9 mouse cellular contexts compared by ENCODE assay signal in genomic region chr1:131937659-131938305, GRCm38 (mm10). TPM values are rescaled to one million over a fixed set of nuclear protein-coding genes. Genes with fewer than 3 reads are reported as not detected.
DNase-seq lines count a peak whose midpoint lies in the region; ATAC-seq and TF ChIP-seq lines count a peak whose summit lies in the region.
"Had no signal": no experiment of that assay in that cellular context is flagged by ENCODE, and none has a peak within 500 bp of the region (broad histone marks: within the 10 kb centered on the region; RNA-seq: fewer than 3 reads in every experiment).

No protein-coding gene starts in this region.

- H3K9me3 ChIP-seq in embryonic facial prominence, embryonic 14.5 days (ENCODE audit: control insufficient read depth, low read length), result no peaks in the 10 kb centered on the region
- H3K9me3 ChIP-seq in heart, postnatal 0 days (replicated peaks; ENCODE audit: control insufficient read depth, low read length), result no peaks in the 10 kb centered on the region
- no peaks in the 10 kb centered on the region for H3K9me3 ChIP-seq in liver, embryonic 13.5 days (replicated peaks)
- H3K9me3 ChIP-seq in neural tube, embryonic 11.5 days (ENCODE audit: control insufficient read depth, low read length), result no peaks in the 10 kb centered on the region
- H3K9me3 ChIP-seq: embryonic facial prominence, embryonic 12.5 days had no signal

- ATAC-seq in embryonic facial prominence, embryonic 14.5 days (ENCODE audit: low read depth), result peak; percentile 41; the same call in 1 of the 2 replicates
- peak; percentile 35; the same call in 1 of the 2 replicates for ATAC-seq in heart, postnatal 0 days (ENCODE audit: insufficient read depth, low read depth)
- peak; percentile 56 for ATAC-seq in liver, embryonic 13.5 days (ENCODE audit: low read depth)
- ATAC-seq in neural tube, embryonic 11.5 days (ENCODE audit: insufficient read depth, low FRiP score, low TSS enrichment), result peak; percentile 45

- 45% methylated on average over 6 of the region's 6 CpGs for WGBS in embryonic facial prominence, embryonic 14.5 days
- 46% methylated on average over 6 of the region's 6 CpGs for WGBS in heart, postnatal 0 days
- WGBS in liver, embryonic 13.5 days (ENCODE audit: insufficient replicate concordance), result 62% methylated on average over 6 of the region's 6 CpGs
- WGBS in neural tube, embryonic 11.5 days, result 67% methylated on average over 6 of the region's 6 CpGs

- H3K4me2 ChIP-seq in embryonic facial prominence, embryonic 14.5 days (ENCODE audit: low read depth, low read length), result no peak overlapping the region
- no peak overlapping the region for H3K4me2 ChIP-seq in heart, postnatal 0 days (ENCODE audit: low read depth, low read length)
- no peak overlapping the region for H3K4me2 ChIP-seq in liver, embryonic 13.5 days
- H3K4me2 ChIP-seq in neural tube, embryonic 11.5 days (ENCODE audit: low read depth), result no peak overlapping the region
- H3K4me2 ChIP-seq: embryonic facial prominence, embryonic 12.5 days had no signal

- no peak overlapping the region for H3K4me3 ChIP-seq in embryonic facial prominence, embryonic 14.5 days (ENCODE audit: low read depth, low read length)
- H3K4me3 ChIP-seq in heart, postnatal 0 days (ENCODE audit: low read depth, low read length), result no peak overlapping the region
- no peak overlapping the region for H3K4me3 ChIP-seq in liver, embryonic 13.5 days (replicated peaks)
- no peak overlapping the region for H3K4me3 ChIP-seq in neural tube, embryonic 11.5 days (ENCODE audit: low read depth, low read length)
- H3K4me3 ChIP-seq: embryonic facial prominence, embryonic 12.5 days had no signal

- no peak overlapping the region for H3K27ac ChIP-seq in embryonic facial prominence, embryonic 14.5 days (replicated peaks; ENCODE audit: low read depth, low read length)
- H3K27ac ChIP-seq in heart, postnatal 0 days (ENCODE audit: low read depth), result no peak overlapping the region
- no peak overlapping the region for H3K27ac ChIP-seq in liver, embryonic 13.5 days
- H3K27ac ChIP-seq in neural tube, embryonic 11.5 days (ENCODE audit: low read depth, low read length), result no peak overlapping the region
- H3K27ac ChIP-seq: embryonic facial prominence, embryonic 12.5 days had no signal

- peaks cover 35% of the 10 kb centered on the region for H3K36me3 ChIP-seq in embryonic facial prominence, embryonic 14.5 days (ENCODE audit: control insufficient read depth, insufficient read depth, low read length)
- peaks cover 13% of the 10 kb centered on the region for H3K36me3 ChIP-seq in heart, postnatal 0 days (replicated peaks; ENCODE audit: control insufficient read depth, insufficient read depth, low read length)
- H3K36me3 ChIP-seq in liver, embryonic 13.5 days, result peaks cover 40% of the 10 kb centered on the region
- H3K36me3 ChIP-seq in neural tube, embryonic 11.5 days (ENCODE audit: control insufficient read depth, insufficient read depth, low read length), result no peaks in the 10 kb centered on the region

- H3K9ac ChIP-seq in embryonic facial prominence, embryonic 14.5 days (ENCODE audit: low read depth, low read length), result no peak overlapping the region
- H3K9ac ChIP-seq in heart, postnatal 0 days (replicated peaks; ENCODE audit: low read depth, low read length), result no peak overlapping the region
- H3K9ac ChIP-seq in liver, embryonic 13.5 days, result no peak overlapping the region
- no peak overlapping the region for H3K9ac ChIP-seq in neural tube, embryonic 11.5 days (ENCODE audit: low read length)
- H3K9ac ChIP-seq: embryonic facial prominence, embryonic 12.5 days had no signal

- H3K27me3 ChIP-seq in embryonic facial prominence, embryonic 14.5 days (replicated peaks; ENCODE audit: control insufficient read depth, insufficient read depth, low read length), result no peaks in the 10 kb centered on the region
- no peaks in the 10 kb centered on the region for H3K27me3 ChIP-seq in heart, postnatal 0 days (ENCODE audit: control insufficient read depth, insufficient read depth, low read length)
- no peaks in the 10 kb centered on the region for H3K27me3 ChIP-seq in liver, embryonic 13.5 days
- no peaks in the 10 kb centered on the region for H3K27me3 ChIP-seq in neural tube, embryonic 11.5 days (ENCODE audit: control insufficient read depth, insufficient read depth, low read length)
- H3K27me3 ChIP-seq: embryonic facial prominence, embryonic 12.5 days had no signal

- peaks cover 3% of the 10 kb centered on the region; the same call in 1 of the 2 replicates for H3K4me1 ChIP-seq in embryonic facial prominence, embryonic 14.5 days (ENCODE audit: control insufficient read depth, insufficient read depth, low read length)
- H3K4me1 ChIP-seq in heart, postnatal 0 days (ENCODE audit: control insufficient read depth, insufficient read depth), result 0 out of 2 replicates have a peak, but pooled peaks cover 7% of the 10 kb centered on the region
- H3K4me1 ChIP-seq in liver, embryonic 13.5 days (replicated peaks), result peaks cover 16% of the 10 kb centered on the region
- H3K4me1 ChIP-seq in neural tube, embryonic 11.5 days (ENCODE audit: control insufficient read depth, insufficient read depth, low read length), result peaks cover 6% of the 10 kb centered on the region; the same call in 1 of the 2 replicates
- H3K4me1 ChIP-seq: embryonic facial prominence, embryonic 12.5 days had no signal

- TF ChIP-seq CTCF in heart, postnatal 0 days (IDR thresholded peaks at IDR 0.05; ENCODE audit: low read depth), result peak; percentile 83

- peak; percentile 39 for DNase-seq in CD4-positive helper T cell, adult 2 months (ENCODE audit: low read depth, low spot score)
- DNase-seq in adrenal gland, postnatal 25 days, result peak; percentile 68
- DNase-seq in embryonic facial prominence, embryonic 14.5 days (ENCODE audit: low spot score), result peak; percentile 66
- DNase-seq in heart, postnatal 0 days (ENCODE audit: low spot score), result peak; percentile 63
- DNase-seq in kidney, postnatal 14 days, result peak; percentile 77
- DNase-seq in liver, embryonic 13.5 days, result peak; percentile 10
- peak; percentile 74 for DNase-seq in neural tube, embryonic 11.5 days (ENCODE audit: low spot score)
- peak; percentile 25 for DNase-seq in testis, postnatal 14 days (ENCODE audit: low spot score)

- TF ChIP-seq EP300 in heart, postnatal 0 days (IDR thresholded peaks at IDR 0.05; ENCODE audit: low read depth), result no peak

RNA-seq across cellular contexts. Expression of gene Slc45a3, which starts 25.0 kb away (rescaled TPM):
- total RNA-seq in adrenal gland, postnatal 25 days (2021), result 12.6 and 15.5 TPM in 2 replicates
- polyA plus RNA-seq in embryonic facial prominence, embryonic 14.5 days (2014; fragmentation: Nextera tagmentation; extraction: Ambion mirVana), result 8.5 and 11.0 TPM in 2 replicates
- 9.5 and 23.6 TPM in 2 replicates for total RNA-seq in heart, postnatal 0 days (2014; rRNA removed; ENCODE audit: low replicate concordance)
- polyA plus RNA-seq in heart, postnatal 0 days (2015; fragmentation: Nextera tagmentation; extraction: Ambion mirVana), result 2.6 and 2.8 TPM in 2 replicates
- polyA plus RNA-seq in liver, embryonic 13.5 days (2015; fragmentation: Nextera tagmentation; extraction: Ambion mirVana), result 2.6 and 2.7 TPM in 2 replicates
- polyA plus RNA-seq in neural tube, embryonic 11.5 days (2014; fragmentation: Nextera tagmentation; extraction: Ambion mirVana), result 11.8 TPM in 2 replicates

RNA-seq across cellular contexts. Expression of gene Nucks1, which starts 27.4 kb away (rescaled TPM):
- total RNA-seq in adrenal gland, postnatal 25 days (2021), result 124 and 137 TPM in 2 replicates
- 45.1 and 48.9 TPM in 2 replicates for polyA plus RNA-seq in embryonic facial prominence, embryonic 14.5 days (2014; fragmentation: Nextera tagmentation; extraction: Ambion mirVana)
- 58.2 and 73.2 TPM in 2 replicates for total RNA-seq in heart, postnatal 0 days (2014; rRNA removed; ENCODE audit: low replicate concordance)
- 24.6 and 27.0 TPM in 2 replicates for polyA plus RNA-seq in heart, postnatal 0 days (2015; fragmentation: Nextera tagmentation; extraction: Ambion mirVana)
- polyA plus RNA-seq in liver, embryonic 13.5 days (2015; fragmentation: Nextera tagmentation; extraction: Ambion mirVana), result 42.5 and 52.7 TPM in 2 replicates
- polyA plus RNA-seq in neural tube, embryonic 11.5 days (2014; fragmentation: Nextera tagmentation; extraction: Ambion mirVana), result 50.6 and 54.6 TPM in 2 replicates

Comparison
In these comparisons a context has a peak if more than half of its experiments do, and no peak if none do; other contexts are left out.
1. DNase-seq: peak in every context shown above with its lines; median percentile 77 in kidney, postnatal 14 days; 74 in neural tube, embryonic 11.5 days; 68 in adrenal gland, postnatal 25 days; 66 in embryonic facial prominence, embryonic 14.5 days; 63 in heart, postnatal 0 days; 39 in CD4-positive helper T cell, adult 2 months; 25 in testis, postnatal 14 days; 10 in liver, embryonic 13.5 days.